Mouse (Mus musculus) MEL (cell line): ENCODE results near the gene Lhfpl2.

Experiments
- CHD1 ChIP-seq: IDR thresholded peaks from 2 replicates; pipeline ENCODE4 v1.6.1; 2012; ENCODE audit warnings: low read depth, mild to moderate bottlenecking, inconsistent platforms, low read length, improper control_type of control experiment
- CHD2 ChIP-seq: IDR thresholded peaks from 2 replicates; pipeline ENCODE4 v1.6.1; 2011; ENCODE audit warnings: low read length, improper control_type of control experiment
- CTCF ChIP-seq, 3 experiments: IDR thresholded peaks in 2 of 3; conservative IDR thresholded peaks in 1 of 3; 2 replicates each; pipeline ENCODE4 v1.5.1; 2011 to 2012; ENCODE audit warnings: low read length in 3 of 3, low read depth in 2 of 3, mild to moderate bottlenecking in 2 of 3, improper control_type of control experiment in 1 of 3, inconsistent platforms in 1 of 3, mixed read lengths in 1 of 3, moderate library complexity in 1 of 3; ENCODE audit not compliant: control insufficient read depth in 1 of 3, insufficient read depth in 1 of 3, poor library complexity in 1 of 3, severe bottlenecking in 1 of 3
- EP300 ChIP-seq, 2 experiments: IDR thresholded peaks; 2 replicates each; pipeline ENCODE4 v1.6.1; 2011; ENCODE audit warnings: improper control_type of control experiment in 2 of 2, low read length in 2 of 2, low read depth in 1 of 2, mild to moderate bottlenecking in 1 of 2
- GABPA ChIP-seq: IDR thresholded peaks from 2 replicates; pipeline ENCODE4 v1.6.1; 2012; ENCODE audit warnings: low read depth, mild to moderate bottlenecking, inconsistent platforms, low read length, improper control_type of control experiment, moderate library complexity
- MAFK ChIP-seq: IDR thresholded peaks from 2 replicates; pipeline ENCODE4 v1.6.1; 2011; ENCODE audit warnings: low read depth, mild to moderate bottlenecking, low read length, improper control_type of control experiment, borderline replicate concordance
- MAZ ChIP-seq: IDR thresholded peaks from 2 replicates; pipeline ENCODE4 v1.6.1; 2012; ENCODE audit warnings: low read depth, mild to moderate bottlenecking, inconsistent platforms, low read length, improper control_type of control experiment
- NELFE ChIP-seq: IDR thresholded peaks from 2 replicates; pipeline ENCODE4 v1.6.1; 2011; ENCODE audit warnings: low read depth, low read length, improper control_type of control experiment
- NRF1 ChIP-seq: IDR thresholded peaks from 2 replicates; pipeline ENCODE4 v1.6.1; 2014; ENCODE audit warnings: low read depth, mild to moderate bottlenecking, inconsistent platforms, low read length, improper control_type of control experiment, moderate library complexity; ENCODE audit not compliant: poor library complexity, insufficient read depth, severe bottlenecking
- POLR2A ChIP-seq, 2 experiments: IDR thresholded peaks; 2 replicates each; pipeline ENCODE4 v1.6.1; 2011 to 2012; ENCODE audit warnings: low read length in 2 of 2, mild to moderate bottlenecking in 2 of 2, control low read depth in 1 of 2, improper control_type of control experiment in 1 of 2, low read depth in 1 of 2, moderate library complexity in 1 of 2; ENCODE audit not compliant: control insufficient read depth in 1 of 2, insufficient read depth in 1 of 2, poor library complexity in 1 of 2
- POLR2AphosphoS2 ChIP-seq: IDR thresholded peaks from 2 replicates; pipeline ENCODE4 v1.6.1; 2011; ENCODE audit warnings: low read length, improper control_type of control experiment
- RCOR1 ChIP-seq: IDR thresholded peaks from 2 replicates; pipeline ENCODE4 v1.6.1; 2012; ENCODE audit warnings: low read depth, mild to moderate bottlenecking, inconsistent platforms, low read length, improper control_type of control experiment
- TCF12 ChIP-seq: IDR thresholded peaks from 2 replicates; pipeline ENCODE4 v1.6.1; 2014; ENCODE audit warnings: low read depth, mild to moderate bottlenecking, inconsistent platforms, low read length, improper control_type of control experiment, moderate library complexity
- ZNF384 ChIP-seq: IDR thresholded peaks from 2 replicates; pipeline ENCODE4 v1.6.1; 2012; ENCODE audit warnings: low read depth, mild to moderate bottlenecking, inconsistent platforms, low read length, improper control_type of control experiment

- TF ChIP-seq MAZ (no peak), NELFE (no peak), CTCF (IDR thresholded peaks at IDR 0.05 in 2 of 3, conservative IDR thresholded peaks at IDR 0.05 in 1 of 3; ENCODE audit: control insufficient read depth in 1 of 3, insufficient read depth in 1 of 3, low read depth in 2 of 3, low read length in 3 of 3, poor library complexity in 1 of 3, severe bottlenecking in 1 of 3) (no peak), EP300 (IDR thresholded peaks at IDR 0.05; ENCODE audit: low read depth in 1 of 2, low read length in 2 of 2) (peak in 1 of 2 experiments; percentile 84; a peak in 2 of 4 replicates), POLR2A (IDR thresholded peaks at IDR 0.05; ENCODE audit: control insufficient read depth in 1 of 2, insufficient read depth in 1 of 2, low read depth in 1 of 2, low read length in 2 of 2, poor library complexity in 1 of 2) (no peak), CHD2 (no peak), POLR2AphosphoS2 (no peak), MAFK (no peak), GABPA (no peak), TCF12 (no peak), CHD1 (no peak), ZNF384 (no peak), NRF1 (no peak), RCOR1 (no peak)
Measured at GRCm38 (mm10) chr13:94097667-94098066, 40.1 kb downstream of the Lhfpl2 start.
